Mouse (Mus musculus) kidney, postnatal 0 days (tissue): ENCODE results near the gene Adcy7. TPM values are rescaled to one million over a fixed set of nuclear protein-coding genes. Genes with fewer than 3 reads are reported as not detected.

Source experiments
- ATAC-seq: fragments of 200-750 bp; cut with Nextera tagmentation; replicated peaks from 2 replicates; pipeline ENCODE4 v1.8.0; 2017; ENCODE audit warnings: low read depth, moderate number of reproducible peaks, moderate TSS enrichment, moderate library complexity; ENCODE audit not compliant: low FRiP score
- DNase-seq: peaks from one replicate; pipeline ENCODE4 v3.0.0-alpha.2; 2016; ENCODE audit warnings: low spot score
- H3K27ac ChIP-seq: fragments of 300-500 bp; sonication (generic); 2 replicates; pipeline ENCODE4 v1.5.1; 2014; ENCODE audit warnings: mild to moderate bottlenecking
- H3K27me3 ChIP-seq: fragments of 300-500 bp; sonication (generic); 2 replicates; pipeline ENCODE4 v1.6.1; 2014; ENCODE audit warnings: low read length, mixed read lengths; ENCODE audit not compliant: insufficient read depth
- H3K36me3 ChIP-seq: fragments of 300-500 bp; sonication (generic); 2 replicates; pipeline ENCODE4 v1.6.1; 2014; ENCODE audit warnings: low read length, mixed read lengths; ENCODE audit not compliant: insufficient read depth
- H3K4me1 ChIP-seq: fragments of 300-500 bp; sonication (generic); replicated peaks from 2 replicates; pipeline ENCODE4 v1.6.1; 2014; ENCODE audit warnings: antibody characterized with exemption, low read length, mixed read lengths; ENCODE audit not compliant: insufficient read depth
- H3K4me2 ChIP-seq: fragments of 300-500 bp; sonication (generic); 2 replicates; pipeline ENCODE4 v1.6.1; 2014; ENCODE audit warnings: mild to moderate bottlenecking, low read length, moderate library complexity, mixed read lengths
- H3K4me3 ChIP-seq: fragments of 300-500 bp; sonication (generic); replicated peaks from 2 replicates; pipeline ENCODE4 v1.5.1; 2014; ENCODE audit warnings: low read depth, low read length
- H3K9ac ChIP-seq: fragments of 300-500 bp; sonication (generic); 2 replicates; pipeline ENCODE4 v1.6.1; 2014; ENCODE audit warnings: low read depth, low read length
- H3K9me3 ChIP-seq: fragments of 300-500 bp; sonication (generic); replicated peaks from 2 replicates; pipeline ENCODE4 v1.6.1; 2016; ENCODE audit warnings: low read length, inconsistent platforms, mixed read lengths
- CTCF ChIP-seq: IDR thresholded peaks from 2 replicates; pipeline ENCODE4 v1.5.1; 2016; ENCODE audit warnings: antibody characterized with exemption, low read depth, mild to moderate bottlenecking, moderate library complexity
- WGBS: fragments of 180-500 bp; shearing (Covaris S2); extraction: QIAGEN DNeasy Blood & Tissue Kit; methylation state at CpG from one replicate; pipeline ENCODE4 v1.1.7; 2014; 5-methylcytosine and 5-hydroxymethylcytosine counted together
- polyA plus RNA-seq: library from polyadenylated mRNA; unstranded; fragments of >200 nt; fragmentation: Nextera tagmentation; extraction: Ambion mirVana; gene quantifications from 2 replicates; pipeline ENCODE4 v1.2.1, GENCODE M21; 2015

Gene Adcy7
- polyA plus RNA-seq, 1 experiment from 2014 or later: 4.3 TPM

GRCm38 (mm10) chr8:88258544-88258943, 13.7 kb upstream of the Adcy7 start:
- H3K4me2 ChIP-seq: no peak overlapping the region
- no peaks in the 10 kb centered on the region for H3K9me3 ChIP-seq
- no peaks in the 10 kb centered on the region for H3K27me3 ChIP-seq
- ATAC-seq (no peak), DNase-seq (no peak)
- no peak overlapping the region for H3K27ac ChIP-seq
- 0 out of 2 replicates have a peak, but pooled peaks cover 5% of the 10 kb centered on the region for H3K4me1 ChIP-seq
- H3K4me3 ChIP-seq: no peak overlapping the region
- TF ChIP-seq CTCF: no peak
- H3K9ac ChIP-seq: no peak overlapping the region
- 77% methylated on average over 11 of the region's 11 CpGs for WGBS
- H3K36me3 ChIP-seq: 0 out of 2 replicates have a peak, but pooled peaks cover 12% of the 10 kb centered on the region

GRCm38 (mm10) chr8:88260466-88260980, 11.7 kb upstream of the Adcy7 start:
- DNase-seq (no peak), ATAC-seq (no peak)
- no peak overlapping the region for H3K4me2 ChIP-seq
- 0 out of 2 replicates have a peak, but pooled peaks cover 5% of the 10 kb centered on the region for H3K4me1 ChIP-seq
- H3K27me3 ChIP-seq: no peaks in the 10 kb centered on the region
- 0 out of 2 replicates have a peak, but pooled peaks cover 6% of the 10 kb centered on the region for H3K36me3 ChIP-seq
- H3K9me3 ChIP-seq: no peaks in the 10 kb centered on the region
- TF ChIP-seq CTCF: no peak
- H3K27ac ChIP-seq: no peak overlapping the region
- no peak overlapping the region for H3K4me3 ChIP-seq
- 92% methylated on average over 7 of the region's 7 CpGs for WGBS
- H3K9ac ChIP-seq: no peak overlapping the region

- 0 out of 2 replicates have a peak, but pooled peaks cover 4% of the 10 kb centered on the region for H3K36me3 ChIP-seq
- WGBS: 32% methylated on average over 14 of the region's 14 CpGs
- H3K9me3 ChIP-seq: no peaks in the 10 kb centered on the region
- H3K4me1 ChIP-seq: 0 out of 2 replicates have a peak, but pooled peaks cover 5% of the 10 kb centered on the region
- no peak overlapping the region for H3K9ac ChIP-seq
- ATAC-seq (no peak), DNase-seq (peak; percentile 74)
- peak overlapping the region; percentile 28; the same call in 1 of the 2 replicates for H3K4me2 ChIP-seq
- H3K27me3 ChIP-seq: no peaks in the 10 kb centered on the region
- no peak; the same call in 1 of the 2 replicates for TF ChIP-seq CTCF
- H3K4me3 ChIP-seq: no peak overlapping the region
- peak overlapping the region; percentile 71; the same call in 1 of the 2 replicates for H3K27ac ChIP-seq
These were observed 9.2 kb upstream of the Adcy7 start for GRCm38 (mm10) chr8:88262831-88263635.

- Histone ChIP-seq H3K27me3 (no peaks in the 10 kb centered on the region), H3K27ac (0 out of 2 replicates have a peak overlapping the region, but pooled peaks have one; percentile 16), H3K9me3 (no peaks in the 10 kb centered on the region), H3K36me3 (no peaks in the 10 kb centered on the region), H3K4me1 (0 out of 2 replicates have a peak, but pooled peaks cover 5% of the 10 kb centered on the region), H3K4me3 (no peak overlapping the region), H3K4me2 (no peak overlapping the region), H3K9ac (no peak overlapping the region)
- no peak for TF ChIP-seq CTCF
- DNase-seq: peak; percentile 60
- no peak for ATAC-seq
- WGBS: 8% methylated on average over 2 of the region's 2 CpGs
These were observed 6.7 kb upstream of the Adcy7 start for GRCm38 (mm10) chr8:88265511-88265910.

GRCm38 (mm10) chr8:88266170-88266800, 5.9 kb upstream of the Adcy7 start:
- no peak for ATAC-seq
- 45% methylated on average over 10 of the region's 10 CpGs for WGBS
- no peak overlapping the region for H3K4me2 ChIP-seq
- H3K9me3 ChIP-seq: no peaks in the 10 kb centered on the region
- peak; percentile 94 for TF ChIP-seq CTCF
- no peaks in the 10 kb centered on the region for H3K27me3 ChIP-seq
- H3K4me1 ChIP-seq: 0 out of 2 replicates have a peak, but pooled peaks cover 5% of the 10 kb centered on the region
- H3K27ac ChIP-seq: no peak overlapping the region
- H3K4me3 ChIP-seq: no peak overlapping the region
- peak; percentile 84 for DNase-seq
- H3K9ac ChIP-seq: no peak overlapping the region
- H3K36me3 ChIP-seq: no peaks in the 10 kb centered on the region

- H3K4me1 ChIP-seq: 0 out of 2 replicates have a peak, but pooled peaks cover 5% of the 10 kb centered on the region
- H3K27ac ChIP-seq: no peak overlapping the region
- 78% methylated on average over 14 of the region's 14 CpGs for WGBS
- ATAC-seq: no peak
- no peaks in the 10 kb centered on the region for H3K9me3 ChIP-seq
- H3K4me2 ChIP-seq: no peak overlapping the region
- H3K4me3 ChIP-seq: no peak overlapping the region
- H3K27me3 ChIP-seq: no peaks in the 10 kb centered on the region
- no peaks in the 10 kb centered on the region for H3K36me3 ChIP-seq
- TF ChIP-seq CTCF: no peak
- no peak for DNase-seq
- H3K9ac ChIP-seq: no peak overlapping the region
These were observed 5.3 kb upstream of the Adcy7 start for GRCm38 (mm10) chr8:88266801-88267403.
